Mouse (Mus musculus): ENCODE results near the gene Chchd6. TPM values are rescaled to one million over a fixed set of nuclear protein-coding genes. Genes with fewer than 3 reads are reported as not detected.

Gene Chchd6
- polyA plus RNA-seq, 1 experiment from 2014 or later, result 80.9 TPM

DNA sequence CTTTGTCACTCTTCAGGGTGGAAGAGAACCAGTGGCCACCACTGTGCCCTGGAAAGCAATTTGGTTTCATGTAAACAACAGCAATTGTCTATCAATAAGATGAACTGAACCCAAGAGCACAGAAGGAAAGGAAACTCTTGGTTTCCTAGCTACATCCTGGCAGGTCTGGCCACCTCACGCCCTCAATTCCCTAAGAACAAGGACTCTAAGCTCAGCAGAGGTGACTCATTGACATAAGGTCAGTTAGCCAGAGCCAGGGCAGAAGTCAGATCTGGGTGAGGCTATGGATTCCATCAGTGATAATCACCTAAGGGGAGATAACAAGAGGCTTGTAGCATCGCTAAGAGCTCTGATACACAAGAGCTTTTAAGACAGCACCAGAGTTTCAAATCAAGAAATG lies 137.9 kb downstream of the Chchd6 start:
- Histone ChIP-seq H3K27ac (no peak overlapping the region), H3K4me1 (peaks cover 3% of the 10 kb centered on the region; the same call in 1 of the 2 replicates), H3K4me2 (replicated peaks) (no peak overlapping the region), H3K27me3 (replicated peaks) (no peaks in the 10 kb centered on the region), H3K9me3 (no peaks in the 10 kb centered on the region), H3K9ac (no peak overlapping the region), H3K36me3 (no peaks in the 10 kb centered on the region), H3K4me3 (no peak overlapping the region)
- ATAC-seq (ENCODE audit: low FRiP score, low read depth), result no peak
- WGBS, result 93% methylated on average over 2 of the region's 2 CpGs

DNA sequence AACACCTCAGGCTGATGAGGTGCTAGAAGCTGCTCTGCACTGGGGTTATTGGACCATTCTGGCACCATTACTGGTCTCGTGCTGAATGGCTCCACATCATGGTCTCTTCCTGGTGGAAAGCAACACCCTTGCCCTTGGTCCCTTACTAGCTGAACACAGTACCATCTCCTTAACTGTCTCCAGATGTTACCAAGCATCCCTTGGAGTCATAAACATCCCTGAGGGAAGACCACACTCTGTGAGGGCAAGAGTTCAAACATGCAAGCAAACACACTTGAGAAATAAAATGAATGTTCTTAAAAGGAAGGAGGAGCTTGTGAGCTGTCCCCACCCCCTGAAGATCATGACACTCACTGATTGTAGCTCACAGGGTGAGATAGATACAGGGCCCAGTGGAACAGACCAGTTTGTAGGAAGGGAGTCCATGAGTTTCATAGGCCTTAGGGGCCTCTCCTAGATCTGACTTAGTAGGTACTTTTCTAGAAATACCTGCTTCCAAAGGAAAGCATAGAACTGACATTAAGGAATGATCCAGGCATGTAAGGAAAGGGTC lies 139.0 kb downstream of the Chchd6 start:
- 64% methylated on average over 1 of the region's 1 CpGs for WGBS
- Histone ChIP-seq H3K9ac (no peak overlapping the region), H3K4me3 (no peak overlapping the region), H3K9me3 (no peaks in the 10 kb centered on the region), H3K4me1 (peaks cover 3% of the 10 kb centered on the region; the same call in 1 of the 2 replicates), H3K4me2 (replicated peaks) (no peak overlapping the region), H3K36me3 (no peaks in the 10 kb centered on the region), H3K27me3 (replicated peaks) (no peaks in the 10 kb centered on the region), H3K27ac (no peak overlapping the region)
- no peak for ATAC-seq (ENCODE audit: low FRiP score, low read depth)

DNA sequence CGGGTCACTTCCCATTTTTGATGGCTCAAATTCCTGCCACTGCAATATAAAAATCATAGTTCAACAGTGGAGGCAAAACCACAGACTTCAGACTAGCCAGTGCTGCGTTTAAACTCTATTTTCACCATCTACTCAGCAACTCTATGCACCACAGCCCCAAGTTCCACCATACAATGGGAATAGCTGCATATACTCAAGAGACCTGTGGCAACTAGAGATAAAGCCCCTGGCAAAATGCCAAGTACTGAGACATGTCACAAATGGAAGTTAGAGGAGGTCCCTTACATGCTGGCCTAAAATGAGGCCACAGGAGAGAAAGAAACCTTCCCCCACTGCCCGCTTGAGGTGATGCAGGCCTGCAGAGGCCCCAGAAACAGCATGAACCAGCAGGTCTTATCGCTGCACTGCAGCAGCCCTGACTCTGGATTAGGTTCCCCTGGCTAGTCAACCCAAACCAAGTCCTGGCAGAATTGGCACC lies 139.9 kb downstream of the Chchd6 start:
- H3K27ac ChIP-seq, result no peak overlapping the region
- WGBS, result 87% methylated on average over 4 of the region's 4 CpGs
- H3K9ac ChIP-seq, result no peak overlapping the region
- no peaks in the 10 kb centered on the region for H3K9me3 ChIP-seq
- no peak overlapping the region for H3K4me3 ChIP-seq
- H3K4me1 ChIP-seq, result peaks cover 3% of the 10 kb centered on the region; the same call in 1 of the 2 replicates
- no peaks in the 10 kb centered on the region for H3K36me3 ChIP-seq
- ATAC-seq (ENCODE audit: low FRiP score, low read depth), result no peak
- no peak overlapping the region for H3K4me2 ChIP-seq (replicated peaks)
- H3K27me3 ChIP-seq (replicated peaks), result no peaks in the 10 kb centered on the region

GRCm38 (mm10) chr6:89454437-89454836 lies 141.0 kb downstream of the Chchd6 start:
- Histone ChIP-seq H3K4me2 (replicated peaks) (no peak overlapping the region), H3K27ac (no peak overlapping the region), H3K27me3 (replicated peaks) (no peaks in the 10 kb centered on the region), H3K9ac (no peak overlapping the region), H3K9me3 (no peaks in the 10 kb centered on the region), H3K4me1 (peaks cover 3% of the 10 kb centered on the region; the same call in 1 of the 2 replicates), H3K36me3 (no peaks in the 10 kb centered on the region), H3K4me3 (no peak overlapping the region)
- 87% methylated on average over 2 of the region's 2 CpGs for WGBS
- no peak for ATAC-seq (ENCODE audit: low FRiP score, low read depth)

DNA sequence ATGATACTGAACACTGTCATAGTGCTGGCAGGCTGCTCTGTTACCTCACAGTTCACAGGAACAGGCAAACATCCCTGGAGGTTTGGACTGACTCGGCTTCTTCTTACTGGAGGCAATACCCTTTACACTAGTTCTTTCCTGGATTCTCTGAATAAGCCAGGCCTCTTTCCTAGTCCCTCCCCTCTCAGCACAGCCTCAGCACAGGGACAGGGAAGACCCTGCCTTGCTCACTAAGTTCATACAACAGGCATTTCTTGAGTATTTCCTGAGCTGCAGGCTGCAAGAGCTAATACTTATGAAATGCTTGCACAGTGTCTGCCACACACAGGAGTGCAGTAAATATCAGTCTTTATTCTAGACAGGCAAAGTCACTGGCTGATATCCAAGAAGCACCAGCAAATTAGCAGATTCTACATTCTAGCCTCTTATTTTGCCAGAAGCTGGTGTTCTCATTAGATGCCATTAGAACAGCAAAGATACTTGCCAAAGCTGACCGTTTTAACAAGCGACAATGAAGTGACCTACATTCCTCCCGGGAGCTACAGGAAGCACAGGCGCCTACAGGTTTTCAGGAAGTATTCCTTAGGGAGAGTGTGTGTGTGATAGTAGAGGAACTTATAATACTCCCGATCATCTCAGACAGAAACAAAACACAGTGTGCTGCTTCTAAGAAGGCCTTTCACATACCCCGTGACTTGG lies 142.3 kb downstream of the Chchd6 start:
- Histone ChIP-seq H3K36me3 (no peaks in the 10 kb centered on the region), H3K4me3 (no peak overlapping the region), H3K27ac (no peak overlapping the region), H3K4me2 (replicated peaks) (no peak overlapping the region), H3K9ac (no peak overlapping the region), H3K9me3 (no peaks in the 10 kb centered on the region), H3K4me1 (peaks cover 3% of the 10 kb centered on the region; the same call in 1 of the 2 replicates), H3K27me3 (replicated peaks) (no peaks in the 10 kb centered on the region)
- no peak for ATAC-seq (ENCODE audit: low FRiP score, low read depth)
- WGBS, result 62% methylated on average over 7 of the region's 7 CpGs

- Histone ChIP-seq H3K4me3 (no peak overlapping the region), H3K4me2 (replicated peaks) (no peak overlapping the region), H3K9me3 (no peaks in the 10 kb centered on the region), H3K9ac (no peak overlapping the region), H3K36me3 (no peaks in the 10 kb centered on the region), H3K27ac (no peak overlapping the region), H3K4me1 (peaks cover 3% of the 10 kb centered on the region; the same call in 1 of the 2 replicates), H3K27me3 (replicated peaks) (no peaks in the 10 kb centered on the region)
- ATAC-seq (ENCODE audit: low FRiP score, low read depth), result no peak
- 84% methylated on average over 6 of the region's 6 CpGs for WGBS
These were observed 143.1 kb downstream of the Chchd6 start for GRCm38 (mm10) chr6:89452356-89452755.

DNA sequence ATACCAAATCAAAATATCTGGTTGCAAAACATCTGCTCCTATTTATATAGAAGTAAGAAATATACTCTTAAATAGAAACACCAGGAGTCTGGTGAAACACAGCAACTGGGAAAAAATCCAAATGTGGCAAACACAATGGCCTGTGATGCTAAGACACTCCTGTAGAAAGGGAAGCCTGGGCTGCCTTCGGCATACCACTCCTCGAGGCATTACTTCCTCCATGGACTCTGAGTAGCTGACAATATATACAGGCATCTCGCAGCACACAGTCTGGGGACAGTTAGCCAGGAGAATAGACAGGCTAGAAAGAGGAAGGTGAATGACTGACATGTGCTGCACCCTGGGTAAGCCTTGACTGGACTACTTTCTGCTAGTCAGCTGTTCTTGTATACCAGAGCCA lies 146.7 kb downstream of the Chchd6 start:
- WGBS, result 93% methylated on average over 3 of the region's 3 CpGs
- ATAC-seq (ENCODE audit: low FRiP score, low read depth), result no peak
- H3K36me3 ChIP-seq, result no peaks in the 10 kb centered on the region
- no peaks in the 10 kb centered on the region for H3K4me1 ChIP-seq
- no peak overlapping the region for H3K4me2 ChIP-seq (replicated peaks)
- H3K9ac ChIP-seq, result no peak overlapping the region
- H3K27ac ChIP-seq, result no peak overlapping the region
- H3K4me3 ChIP-seq, result no peak overlapping the region
- H3K27me3 ChIP-seq (replicated peaks), result no peaks in the 10 kb centered on the region
- no peaks in the 10 kb centered on the region for H3K9me3 ChIP-seq

- no peaks in the 10 kb centered on the region for H3K36me3 ChIP-seq
- WGBS, result 54% methylated on average over 4 of the region's 4 CpGs
- no peaks in the 10 kb centered on the region for H3K4me1 ChIP-seq
- H3K9me3 ChIP-seq, result no peaks in the 10 kb centered on the region
- H3K9ac ChIP-seq, result no peak overlapping the region
- no peak for ATAC-seq (ENCODE audit: low FRiP score, low read depth)
- H3K27ac ChIP-seq, result no peak overlapping the region
- no peak overlapping the region for H3K4me3 ChIP-seq
- H3K27me3 ChIP-seq (replicated peaks), result no peaks in the 10 kb centered on the region
- H3K4me2 ChIP-seq (replicated peaks), result no peak overlapping the region
These were observed 154.8 kb downstream of the Chchd6 start for GRCm38 (mm10) chr6:89440671-89441070.

DNA sequence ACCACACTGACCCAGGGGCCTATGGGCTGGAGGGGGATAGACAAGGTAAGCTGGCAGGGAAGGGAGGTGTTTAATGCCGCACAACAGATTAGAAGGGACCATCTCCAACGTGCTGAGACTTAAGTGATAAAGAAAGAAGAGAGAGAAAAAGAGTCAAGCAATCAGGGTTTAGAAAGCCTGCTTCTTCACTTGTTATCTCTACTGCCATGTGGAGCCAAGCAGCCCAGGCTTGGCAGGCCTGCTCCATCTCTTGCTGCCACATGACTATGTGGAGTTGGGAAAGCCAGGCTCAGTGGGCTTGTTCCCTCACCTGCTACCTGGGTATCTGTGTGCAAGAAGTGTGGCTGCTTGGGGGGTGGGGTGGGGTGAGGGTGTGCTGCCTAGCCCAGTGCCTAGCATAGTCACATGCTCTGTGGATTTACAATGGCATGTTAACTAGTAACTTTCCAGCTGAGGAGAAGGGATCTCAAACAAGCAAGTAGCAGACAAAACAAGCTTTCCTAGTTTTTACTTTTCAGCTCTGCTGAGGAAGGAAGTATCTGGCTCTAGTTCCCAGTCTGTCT lies 163.5 kb downstream of the Chchd6 start:
- Histone ChIP-seq H3K4me2 (replicated peaks) (no peak overlapping the region), H3K4me3 (no peak overlapping the region), H3K27me3 (replicated peaks) (no peaks in the 10 kb centered on the region), H3K36me3 (no peaks in the 10 kb centered on the region), H3K27ac (no peak overlapping the region), H3K4me1 (no peaks in the 10 kb centered on the region), H3K9ac (no peak overlapping the region), H3K9me3 (no peaks in the 10 kb centered on the region)
- ATAC-seq (ENCODE audit: low FRiP score, low read depth), result no peak
- WGBS, result 81% methylated on average over 2 of the region's 2 CpGs

- Histone ChIP-seq H3K4me2 (replicated peaks) (no peak overlapping the region), H3K9ac (no peak overlapping the region), H3K36me3 (no peaks in the 10 kb centered on the region), H3K27ac (no peak overlapping the region), H3K4me1 (no peaks in the 10 kb centered on the region), H3K27me3 (replicated peaks) (no peaks in the 10 kb centered on the region), H3K4me3 (no peak overlapping the region), H3K9me3 (no peaks in the 10 kb centered on the region)
- no peak for ATAC-seq (ENCODE audit: low FRiP score, low read depth)
These were observed 164.7 kb downstream of the Chchd6 start for GRCm38 (mm10) chr6:89430749-89431148.

- Histone ChIP-seq H3K27ac (no peak overlapping the region), H3K4me1 (no peaks in the 10 kb centered on the region), H3K9me3 (no peaks in the 10 kb centered on the region), H3K9ac (no peak overlapping the region), H3K36me3 (no peaks in the 10 kb centered on the region), H3K4me3 (no peak overlapping the region), H3K4me2 (replicated peaks) (no peak overlapping the region), H3K27me3 (replicated peaks) (no peaks in the 10 kb centered on the region)
- no peak for ATAC-seq (ENCODE audit: low FRiP score, low read depth)
- WGBS, result 77% methylated on average over 2 of the region's 2 CpGs
These were observed 166.6 kb downstream of the Chchd6 start for GRCm38 (mm10) chr6:89428661-89429375.

- Histone ChIP-seq H3K9me3 (no peaks in the 10 kb centered on the region), H3K27me3 (replicated peaks) (no peaks in the 10 kb centered on the region), H3K36me3 (no peaks in the 10 kb centered on the region), H3K27ac (no peak overlapping the region), H3K4me1 (no peaks in the 10 kb centered on the region), H3K4me3 (no peak overlapping the region), H3K4me2 (replicated peaks) (no peak overlapping the region), H3K9ac (no peak overlapping the region)
- ATAC-seq (ENCODE audit: low FRiP score, low read depth), result no peak
- WGBS, result 91% methylated on average over 1 of the region's 1 CpGs
These were observed 171.0 kb downstream of the Chchd6 start for GRCm38 (mm10) chr6:89424461-89424860.

Data from neural tube, embryonic 12.5 days (tissue).